Mouse (Mus musculus) cerebellum, adult 9-11 months (tissue): ENCODE data around the gene Rtn4rl1.

Experiments used
- DNase-seq: peaks from one replicate; pipeline ENCODE4 v3.0.0; 2022

Rtn4rl1 gene

DNA sequence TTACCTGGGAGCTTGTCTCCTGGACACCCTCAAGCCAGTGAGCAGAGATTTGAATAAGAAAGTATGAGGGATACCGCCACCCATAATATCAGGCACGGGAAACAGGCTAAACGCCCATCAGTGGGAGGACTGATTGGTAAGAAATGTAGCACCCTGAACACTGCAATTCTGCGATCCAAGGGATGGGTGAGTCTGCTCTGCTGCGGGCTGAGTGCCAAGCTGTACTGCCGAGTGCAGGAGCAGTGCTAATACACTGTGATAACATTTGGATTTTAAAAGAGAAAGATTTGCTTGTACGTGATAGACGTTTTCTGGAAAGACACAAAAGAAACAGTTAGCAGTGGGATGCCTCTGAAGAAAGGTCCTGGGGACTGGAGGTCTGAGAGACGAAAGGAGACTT, 26.5 kb downstream of the Rtn4rl1 start:
- no peak for DNase-seq

DNA sequence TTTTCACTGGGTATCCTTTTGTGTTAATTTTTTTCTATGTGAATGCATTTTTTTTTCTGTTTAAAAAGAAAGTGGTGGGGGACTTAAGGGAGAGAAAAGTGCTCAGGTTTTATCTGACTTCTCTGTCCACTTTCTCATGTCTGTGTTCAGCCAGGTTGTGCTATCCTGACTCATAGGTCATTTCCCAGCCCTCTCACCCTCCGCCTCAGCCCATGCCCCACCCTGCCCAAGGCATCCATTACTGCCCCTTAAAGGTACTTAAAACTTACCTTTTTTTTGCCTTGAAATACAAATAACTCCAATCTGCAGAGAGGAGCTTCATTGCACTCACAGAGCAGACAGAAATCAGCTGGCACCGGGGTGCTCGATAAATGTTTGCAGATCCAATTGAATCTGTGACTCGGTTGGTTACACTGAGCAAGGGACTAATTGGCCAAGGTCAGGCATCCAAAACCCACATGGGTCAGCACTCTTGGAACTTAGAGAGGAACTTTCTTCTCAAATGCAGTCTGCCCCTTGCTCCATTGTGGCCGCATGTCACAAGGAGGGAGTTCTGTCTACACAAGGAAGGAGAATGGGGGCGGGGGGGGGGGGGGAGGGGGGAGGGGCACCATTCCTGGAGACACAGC, 27.0 kb downstream of the Rtn4rl1 start:
- DNase-seq, result no peak

DNA sequence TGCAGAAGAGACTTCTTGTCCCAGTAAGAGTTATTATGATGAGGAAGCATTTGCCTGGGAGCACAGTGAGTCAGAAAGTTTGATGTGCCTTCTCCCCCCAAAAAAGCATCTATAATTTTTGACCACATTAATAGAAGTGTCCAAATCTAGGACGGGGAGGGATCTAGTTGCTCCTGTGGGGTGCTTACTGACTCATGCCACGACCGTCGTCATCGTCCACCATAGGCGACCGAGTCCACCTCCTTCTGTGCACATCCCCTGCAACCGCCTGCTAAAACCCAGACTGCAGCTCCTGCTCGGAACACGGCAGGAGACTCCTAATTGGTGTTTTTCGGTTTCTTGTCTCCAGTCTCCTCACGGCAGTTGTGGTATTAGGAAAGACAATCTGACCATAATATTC, 30.5 kb downstream of the Rtn4rl1 start:
- DNase-seq, result no peak

DNA sequence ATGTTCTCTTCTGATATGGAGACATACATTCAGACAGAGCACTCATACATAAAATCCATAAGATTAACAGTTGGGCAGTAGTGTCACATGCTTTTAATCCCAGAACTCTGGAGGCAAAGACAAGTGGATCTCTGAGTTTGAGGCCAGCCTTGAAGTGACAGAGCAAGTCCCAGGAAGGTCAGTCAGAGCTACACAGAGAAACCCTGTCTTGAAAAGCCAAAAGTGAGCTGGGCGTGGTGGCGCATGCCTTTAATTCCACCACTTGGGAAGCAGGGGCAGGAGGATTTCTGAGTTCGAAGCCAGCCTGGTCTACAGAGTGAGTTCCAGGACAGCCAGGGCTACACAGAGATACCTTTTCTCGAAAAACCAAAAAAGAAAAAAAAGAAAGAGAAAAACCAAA, 31.3 kb downstream of the Rtn4rl1 start:
- no peak for DNase-seq

DNA sequence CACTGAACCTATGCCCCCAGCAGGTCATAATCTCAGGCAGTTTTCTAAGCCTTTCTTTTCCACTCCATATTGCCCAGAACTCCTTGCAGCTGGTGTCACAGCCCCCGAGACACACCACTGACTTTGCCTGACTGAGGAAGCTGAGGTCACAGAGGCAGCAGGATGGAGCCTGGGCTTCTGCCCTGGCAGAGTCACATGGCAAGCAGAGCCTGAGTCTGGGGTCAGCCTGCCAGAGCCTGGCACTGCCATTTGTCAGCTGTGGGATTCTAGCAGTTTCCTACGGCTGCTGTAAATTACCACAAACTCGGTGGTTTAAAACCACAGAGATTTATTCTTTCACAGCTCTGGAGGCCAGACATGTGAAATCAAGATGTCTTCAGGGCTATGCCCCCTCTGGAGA, 34.0 kb downstream of the Rtn4rl1 start:
- no peak for DNase-seq

DNA sequence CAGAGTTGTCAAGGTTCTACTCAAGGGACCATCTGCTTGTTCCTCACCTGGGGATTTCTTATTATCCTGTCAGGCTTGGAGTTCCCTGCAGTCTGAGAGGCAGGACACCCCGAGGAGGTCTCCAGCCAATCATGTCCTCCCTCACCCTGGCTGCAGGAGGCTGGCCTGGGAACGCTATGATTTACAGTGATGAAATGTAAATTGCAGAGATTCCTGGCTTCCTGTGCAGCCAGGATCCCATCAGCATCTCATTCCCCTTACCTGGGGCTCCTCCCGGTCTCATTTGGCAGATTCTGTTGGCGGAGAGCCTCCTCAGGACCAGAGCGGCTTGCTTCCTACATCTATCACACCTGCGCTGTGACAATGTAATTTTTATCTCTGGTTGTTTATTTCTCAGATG, 35.7 kb downstream of the Rtn4rl1 start:
- DNase-seq, result peak; percentile 66

DNA sequence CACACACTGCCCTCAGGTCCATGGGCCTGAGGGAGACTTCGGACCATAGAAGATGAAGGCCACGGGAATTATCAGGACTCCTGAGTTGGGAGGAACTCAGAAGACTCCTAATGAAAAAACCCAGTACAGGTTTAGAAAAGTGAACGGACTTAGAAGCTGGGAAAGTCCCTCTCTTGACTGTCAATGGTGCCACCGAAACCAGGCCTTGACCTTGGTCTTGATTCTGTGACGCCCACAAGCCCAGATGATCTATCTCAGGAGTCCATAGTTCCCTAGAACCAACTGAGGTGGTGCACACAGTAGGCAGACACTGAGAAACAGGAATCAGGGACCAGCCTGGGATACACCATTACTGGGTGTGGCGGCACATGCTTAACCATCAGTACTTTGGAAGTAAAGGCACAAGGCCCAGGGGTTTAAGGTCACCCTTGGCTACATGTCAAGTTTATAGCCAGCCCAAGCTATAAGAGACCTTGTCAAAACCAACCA, 36.7 kb downstream of the Rtn4rl1 start:
- DNase-seq, result peak; percentile 29

DNA sequence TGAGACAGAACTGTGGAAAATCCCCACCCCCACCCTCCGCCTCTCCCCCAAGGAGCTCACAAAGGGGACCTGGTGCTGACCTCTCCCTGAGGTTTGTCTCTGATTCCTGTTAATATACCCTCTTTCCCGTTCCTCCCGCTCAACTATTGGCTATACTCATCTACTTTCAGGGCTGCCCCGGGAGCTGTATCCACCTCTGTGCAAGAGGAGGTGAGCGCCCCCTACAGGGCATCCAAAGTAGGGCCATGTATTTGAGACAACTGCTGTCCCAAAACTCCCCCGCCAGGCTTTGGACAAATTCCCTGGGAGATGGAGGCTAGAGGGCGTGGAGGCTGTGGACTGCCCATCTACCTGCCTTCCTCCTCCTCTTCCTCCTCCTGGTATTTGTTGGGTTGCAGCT, 38.2 kb downstream of the Rtn4rl1 start:
- DNase-seq, result peak; percentile 84

DNA sequence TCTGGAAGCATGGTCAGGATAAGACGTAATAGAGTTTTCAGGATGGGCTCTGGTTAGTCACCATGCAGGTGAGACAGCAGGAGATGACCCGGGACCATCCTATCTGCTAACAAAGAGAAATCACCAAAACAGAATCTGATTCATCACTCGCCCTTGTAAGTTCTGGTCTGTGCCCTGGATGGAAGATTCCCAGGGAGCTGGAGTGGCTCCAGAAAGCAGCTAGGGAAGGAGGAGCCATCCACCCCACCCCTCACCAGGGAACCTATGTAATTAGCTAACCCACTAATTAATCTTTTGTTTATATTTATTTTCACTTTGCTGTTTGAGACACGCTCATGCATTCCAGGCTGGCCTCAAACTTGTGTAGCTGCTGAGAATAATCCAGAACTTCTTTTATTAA, 38.9 kb downstream of the Rtn4rl1 start:
- DNase-seq, result peak; percentile 52

DNA sequence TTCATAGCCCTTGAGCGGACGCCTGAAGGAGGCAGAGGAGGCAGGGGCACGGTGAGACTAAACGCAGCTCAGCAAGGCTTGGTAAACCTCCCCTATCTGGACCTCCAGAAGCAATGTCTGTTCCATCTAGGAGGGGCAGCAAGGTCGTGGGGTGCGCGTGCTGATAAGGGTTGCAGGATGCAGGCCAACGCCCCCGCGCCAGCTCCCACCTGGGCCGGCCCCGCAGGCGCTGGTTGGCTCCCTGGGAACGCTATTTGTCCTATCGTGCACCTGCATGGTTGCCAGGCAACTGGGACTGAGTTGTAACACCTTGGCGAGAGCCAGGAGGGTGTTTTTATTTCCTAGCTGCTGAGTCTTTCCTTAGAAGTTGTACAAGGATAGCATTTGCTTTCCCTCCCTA, 41.2 kb downstream of the Rtn4rl1 start:
- peak; percentile 73 for DNase-seq

DNA sequence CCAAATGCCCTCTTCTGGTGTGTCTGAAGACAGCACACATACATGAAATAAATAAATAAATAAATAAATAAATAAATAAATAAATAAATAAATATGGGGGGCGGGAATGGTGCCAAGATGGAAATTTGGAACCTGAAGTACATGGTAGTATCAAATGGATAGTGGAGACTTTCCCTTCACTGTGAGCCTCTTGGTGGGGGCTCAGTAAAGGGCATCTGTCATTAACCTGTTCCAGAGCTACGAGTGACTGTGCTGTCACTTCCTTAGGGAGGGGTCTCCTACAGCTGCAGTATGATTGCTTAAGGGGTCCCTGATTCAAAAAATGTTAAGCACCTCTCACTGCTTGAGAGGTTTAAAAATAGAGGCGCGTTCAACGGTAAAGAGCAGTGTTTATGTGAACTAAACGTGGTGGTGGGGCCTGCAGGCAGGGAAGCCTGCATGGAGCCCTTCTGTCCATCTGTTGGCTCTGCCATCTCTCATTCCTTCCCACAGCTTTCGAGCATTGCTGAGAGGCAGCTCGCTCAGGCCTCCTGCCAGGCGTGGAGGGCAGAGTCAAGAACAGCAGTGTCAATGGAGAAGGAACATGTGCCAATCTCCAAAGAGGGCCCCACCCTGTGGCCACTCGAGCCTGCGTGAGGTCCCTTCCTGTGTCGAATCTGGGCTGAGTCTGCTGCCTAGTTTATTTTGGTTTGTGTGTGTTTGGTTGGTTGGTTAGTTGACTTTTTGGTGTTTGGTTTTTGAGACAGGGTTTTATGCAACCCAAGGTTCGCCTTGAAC, 46.8 kb downstream of the Rtn4rl1 start:
- DNase-seq, result peak; percentile 96

DNA sequence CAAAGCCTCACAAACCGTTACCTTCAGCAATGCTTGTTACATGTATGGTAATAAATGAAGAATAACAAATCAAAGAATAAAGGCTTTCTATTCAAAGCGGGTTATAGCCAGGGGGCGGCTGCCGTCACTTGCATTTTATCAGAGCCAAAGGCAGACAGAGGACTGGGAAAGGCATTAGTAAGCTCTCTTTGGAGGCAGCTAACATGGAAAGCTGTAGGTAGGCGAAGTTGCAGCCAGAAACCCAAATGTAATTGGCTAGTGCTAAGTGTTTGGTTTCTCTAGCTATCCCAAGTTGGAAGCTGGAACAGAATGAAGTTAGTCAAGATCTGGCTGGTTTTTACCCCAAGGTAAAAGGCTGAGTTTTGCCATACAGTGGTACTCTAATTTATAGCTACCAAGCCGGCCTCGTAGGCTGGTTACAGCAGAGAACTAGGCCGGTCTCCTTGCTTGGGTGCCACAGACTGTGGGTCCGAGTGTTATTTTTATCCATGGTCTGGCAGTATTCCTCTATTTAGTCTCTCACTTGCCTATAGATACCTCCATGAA, 49.2 kb downstream of the Rtn4rl1 start:
- no peak for DNase-seq

DNA sequence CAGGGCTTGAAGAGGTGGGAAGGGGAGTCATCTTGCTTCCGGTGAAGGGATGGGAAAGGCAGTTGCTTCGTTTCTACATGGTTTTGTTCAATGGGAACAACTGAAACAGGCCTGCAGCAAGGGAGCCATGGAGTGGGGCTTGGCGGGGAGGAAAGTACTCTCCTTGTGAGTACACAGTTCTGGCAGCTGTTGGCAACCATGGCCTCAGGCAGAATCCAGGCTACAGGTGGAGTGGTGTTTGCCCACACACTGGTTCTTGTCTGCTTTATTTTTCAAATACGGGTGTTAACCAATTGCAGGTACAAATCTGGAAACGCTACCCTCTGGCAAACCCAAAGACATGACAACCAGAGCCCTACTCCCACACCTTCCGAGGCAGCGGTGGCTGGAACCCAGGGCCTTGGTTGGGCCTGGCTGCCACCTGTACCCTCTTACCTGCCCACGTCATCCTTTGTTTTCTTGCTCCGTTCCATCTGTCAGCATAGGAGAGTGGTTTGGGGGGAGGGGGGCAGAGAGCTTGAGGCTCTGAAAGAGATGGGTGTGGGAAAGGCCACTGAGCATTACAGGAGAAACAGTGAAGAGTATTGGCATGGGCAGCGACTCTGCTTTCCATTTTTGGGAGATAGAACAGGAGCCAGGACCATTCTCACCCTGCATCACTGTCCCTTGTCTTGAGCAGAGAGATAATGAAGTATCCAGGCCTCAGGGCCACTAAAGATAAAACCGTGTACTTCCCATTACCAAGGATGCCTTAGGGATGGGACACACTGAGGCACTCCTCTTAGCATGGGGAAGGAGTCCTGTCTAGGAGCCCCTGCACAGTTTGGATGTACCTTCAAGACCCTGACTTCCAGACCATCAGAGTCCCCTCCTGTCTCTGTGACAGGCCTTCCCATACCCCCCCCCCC, 51.0 kb downstream of the Rtn4rl1 start:
- DNase-seq, result no peak

DNA sequence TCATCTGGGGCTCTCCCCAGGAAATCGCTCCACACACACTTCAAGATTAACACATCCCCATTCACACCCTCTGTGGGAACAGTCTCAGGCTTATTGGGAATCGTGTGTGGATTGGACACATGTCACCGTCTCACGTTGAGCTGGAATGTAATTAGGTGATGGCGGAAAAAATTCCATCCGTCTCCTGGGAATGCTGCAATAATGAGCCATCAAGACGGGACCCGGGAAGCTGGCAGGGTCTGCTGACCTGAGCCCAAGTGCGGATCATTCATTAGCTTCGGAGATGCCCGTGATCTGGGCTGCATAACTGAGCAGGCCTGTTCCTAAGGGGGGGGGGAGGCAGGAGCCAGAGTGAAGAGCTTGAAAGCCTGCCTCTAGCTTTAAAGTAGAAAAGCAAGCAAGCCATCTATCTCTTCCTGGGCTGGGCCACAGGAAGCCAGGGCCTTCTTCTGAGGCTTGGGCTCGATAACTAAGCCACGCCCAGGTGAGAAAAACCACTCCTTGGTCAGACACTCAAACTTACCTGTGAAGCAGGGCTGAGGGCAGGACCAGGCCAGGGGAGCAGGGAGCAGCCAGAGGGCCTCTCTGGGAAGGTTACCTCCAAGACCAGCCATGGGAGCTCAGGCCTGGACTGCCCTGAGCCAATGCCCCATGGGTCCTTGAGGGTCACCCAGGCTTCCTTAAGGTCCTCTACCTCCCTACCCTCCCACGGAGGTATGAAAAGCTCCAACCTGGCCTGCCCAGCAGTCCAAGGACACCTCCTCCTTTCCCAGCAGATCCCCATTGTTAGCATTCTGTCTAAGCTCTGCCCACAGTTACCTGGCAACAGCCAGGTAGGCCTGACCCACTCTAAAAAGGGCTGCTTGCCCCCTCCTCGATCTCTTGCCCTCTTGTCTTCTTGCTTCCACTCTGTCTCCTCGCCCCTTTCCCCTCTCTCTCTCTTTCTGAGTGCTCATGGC, 52.1 kb downstream of the Rtn4rl1 start:
- no peak for DNase-seq

DNA sequence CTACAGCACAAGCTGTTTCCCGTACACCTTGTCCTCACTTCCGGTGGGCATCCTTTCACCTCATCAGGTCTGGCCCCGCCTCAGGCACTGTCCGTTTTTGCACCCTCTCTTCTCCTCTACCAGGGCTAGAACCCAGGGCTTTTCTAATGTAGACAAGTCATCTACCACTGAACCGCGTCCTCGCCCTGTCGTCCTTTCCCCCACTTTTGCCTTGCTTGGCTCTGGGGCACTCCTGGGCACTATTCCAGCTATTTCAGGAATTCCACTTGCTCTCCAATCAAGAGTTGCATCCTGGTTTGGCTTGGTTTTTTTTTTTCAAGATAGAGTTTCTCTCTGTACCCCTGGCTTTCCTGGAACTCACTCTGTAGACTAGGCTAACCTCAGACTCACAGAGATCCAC, 53.0 kb downstream of the Rtn4rl1 start:
- DNase-seq, result no peak

DNA sequence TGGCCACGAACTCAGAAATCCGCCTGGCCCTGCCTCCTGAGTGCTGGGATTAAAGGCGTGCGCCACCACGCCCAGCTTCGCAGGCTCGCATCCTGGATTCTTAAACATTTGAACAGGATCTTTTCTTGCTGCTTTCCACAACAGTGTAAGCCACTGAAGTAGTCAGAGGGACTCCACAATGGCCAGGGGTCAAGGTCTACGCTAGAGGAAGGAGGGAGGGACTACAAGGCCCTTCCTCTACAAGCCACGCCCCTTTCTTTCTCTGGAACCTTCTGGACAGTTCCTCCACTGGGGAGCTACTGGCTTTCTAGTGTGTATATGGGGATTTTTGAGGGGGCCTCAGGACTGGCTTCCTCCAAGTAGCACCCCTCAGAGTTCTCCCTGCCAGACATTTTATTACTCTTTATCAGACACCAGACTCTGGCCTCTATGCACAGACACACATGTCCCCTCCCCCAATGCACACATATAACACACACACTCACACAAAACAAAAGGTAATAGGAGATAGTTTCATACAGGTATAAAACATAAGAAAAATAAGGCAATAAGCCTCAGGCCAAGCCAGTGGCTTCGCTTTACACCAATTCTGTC, 53.7 kb downstream of the Rtn4rl1 start:
- DNase-seq, result no peak

DNA sequence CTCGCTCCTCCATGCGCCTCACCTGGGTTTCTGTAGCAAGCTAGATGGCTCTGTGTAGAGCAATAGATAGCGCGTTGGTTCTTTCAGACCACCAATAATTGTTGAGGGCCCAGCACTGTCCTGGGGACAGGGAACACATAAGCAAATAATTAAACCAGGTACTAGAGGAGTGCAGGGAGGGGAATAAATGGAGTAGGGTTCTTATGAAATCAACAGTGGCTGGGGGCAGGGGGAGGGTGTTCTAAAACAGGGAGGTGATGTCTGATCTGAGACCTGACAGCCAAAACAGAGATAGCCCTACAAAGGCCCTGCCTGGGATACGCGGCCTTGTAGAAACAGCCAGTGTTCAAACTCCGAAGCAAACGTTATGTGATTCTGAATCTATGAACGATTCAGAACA, 56.0 kb downstream of the Rtn4rl1 start:
- DNase-seq, result no peak

DNA sequence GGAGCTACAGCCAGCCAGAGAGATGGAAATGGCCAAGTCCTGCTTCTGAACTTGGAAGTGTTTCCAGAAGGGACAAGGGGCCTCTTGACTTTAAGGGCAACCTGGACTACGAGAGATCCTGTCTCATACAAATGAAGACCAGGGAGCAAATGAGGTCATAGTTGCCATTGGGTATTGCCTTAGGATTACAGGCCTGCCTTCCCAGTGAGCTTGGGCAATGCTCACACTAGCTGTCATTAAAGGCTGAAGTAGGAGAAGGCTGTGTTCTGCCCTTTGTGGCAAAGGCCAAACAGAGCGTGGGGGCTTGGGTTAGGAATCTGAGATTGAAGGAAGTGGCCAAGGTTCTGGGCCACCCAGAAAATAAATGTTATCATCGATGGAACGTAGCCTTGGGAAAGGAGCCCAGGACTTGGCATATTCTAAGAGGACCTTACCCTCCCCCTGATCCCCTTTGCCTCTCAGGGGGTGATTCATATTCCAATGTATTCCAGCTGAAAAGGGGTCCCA, 57.5 kb downstream of the Rtn4rl1 start:
- DNase-seq, result no peak

DNA sequence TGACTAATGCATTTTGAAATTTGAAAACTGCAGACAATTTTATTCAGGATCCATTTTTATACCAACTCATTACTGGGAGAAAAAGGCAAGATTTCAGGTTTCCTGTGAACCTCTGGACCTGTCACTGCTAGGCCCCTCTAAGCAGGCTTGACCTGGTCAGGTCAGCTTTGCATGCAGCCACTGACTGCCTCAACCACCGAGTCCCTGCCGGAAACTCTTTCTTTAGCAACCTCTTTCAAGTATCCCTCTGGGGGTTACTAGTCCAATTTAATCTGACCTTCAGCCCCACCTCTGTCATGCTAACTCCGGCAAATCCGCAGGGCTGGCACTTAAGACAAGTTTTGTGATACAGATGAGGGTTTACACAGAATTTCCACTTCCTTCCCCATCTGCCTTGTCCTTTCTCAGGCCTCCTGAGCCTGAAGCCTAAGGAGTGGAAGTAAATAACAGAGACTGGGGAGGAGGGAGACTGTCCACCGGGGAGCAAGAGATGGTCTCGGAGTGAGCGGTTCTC, 58.0 kb downstream of the Rtn4rl1 start:
- no peak for DNase-seq

DNA sequence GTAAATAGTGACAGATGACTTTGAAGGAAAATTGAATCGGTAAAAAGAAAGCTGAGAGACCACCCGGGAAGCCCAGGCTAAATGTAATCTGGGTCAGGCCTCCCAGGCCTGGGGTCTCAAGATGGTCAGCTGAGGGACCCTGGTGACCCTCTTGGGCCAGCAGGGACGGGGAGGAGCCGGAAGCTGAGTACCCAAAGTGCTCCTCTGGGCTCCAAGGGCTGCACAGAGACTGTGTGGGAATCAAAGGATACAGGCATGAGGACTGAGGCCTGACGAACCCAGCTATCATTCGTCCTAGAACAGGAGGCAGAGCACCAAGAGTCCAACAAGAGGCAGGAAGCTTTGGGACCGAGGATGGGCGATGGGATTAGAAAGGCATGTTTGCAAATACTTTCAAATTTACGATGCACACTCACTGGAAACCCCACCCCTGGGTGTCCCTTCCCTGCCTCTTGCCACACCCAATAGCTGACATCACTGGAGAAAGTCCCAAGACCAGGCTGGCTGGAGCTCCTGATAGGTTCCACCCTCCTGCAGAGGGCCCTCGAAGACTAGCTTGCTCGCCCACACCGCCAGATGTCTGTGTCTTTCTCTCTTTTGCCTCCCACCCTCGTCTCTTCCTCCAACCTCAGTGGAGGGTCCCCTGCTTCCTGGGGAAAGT, 60.8 kb downstream of the Rtn4rl1 start:
- DNase-seq, result no peak

DNA sequence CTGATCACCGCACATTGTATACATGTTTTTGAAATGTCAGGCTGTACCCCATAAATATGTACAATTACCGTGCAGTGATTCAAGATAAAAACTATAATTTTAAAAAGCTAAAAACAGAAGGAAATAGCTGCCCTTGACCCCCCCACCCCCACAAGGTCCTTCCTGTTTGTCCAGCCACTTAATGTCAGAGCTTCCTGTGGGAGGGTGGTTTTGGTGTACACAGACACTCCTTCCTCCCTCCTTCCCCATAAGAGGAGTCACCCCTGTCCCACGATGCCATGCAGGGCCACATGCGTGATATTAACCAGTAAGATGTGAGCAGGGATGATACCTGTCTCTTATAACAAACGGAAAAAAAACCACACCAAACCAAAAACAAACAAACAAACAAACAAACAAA, 61.7 kb downstream of the Rtn4rl1 start:
- no peak for DNase-seq
